Mouse (Mus musculus) MEL (cell line): ENCODE measurements around the gene Rab21. TPM values are rescaled to one million over a fixed set of nuclear protein-coding genes. Genes with fewer than 3 reads are reported as not detected.

Experiments used
- DNase-seq: peaks from one replicate; pipeline ENCODE4 v3.0.0; 2011; ENCODE audit warnings: low read depth, low spot score
- H3K27ac ChIP-seq: 2 replicates; pipeline ENCODE4 v1.5.1; 2012; ENCODE audit warnings: low read depth, mild to moderate bottlenecking, control low read depth, low read length, moderate library complexity; ENCODE audit not compliant: control insufficient read depth
- H3K27me3 ChIP-seq, 2 experiments: fragments of 150-350 bp in 1 of 2; sonication (generic) in 1 of 2; 2 replicates each; pipeline ENCODE4 v1.6.1; 2012; ENCODE audit warnings: low read length in 2 of 2, mild to moderate bottlenecking in 2 of 2, improper control_type of control experiment in 1 of 2, moderate library complexity in 1 of 2; ENCODE audit not compliant: insufficient read depth in 2 of 2, control insufficient read depth in 1 of 2
- H3K36me3 ChIP-seq, 2 experiments: 2 replicates each; pipeline ENCODE4 v1.6.1; 2012 to 2014; ENCODE audit warnings: low read length in 2 of 2, improper control_type of control experiment in 1 of 2, inconsistent platforms in 1 of 2, mild to moderate bottlenecking in 1 of 2; ENCODE audit not compliant: insufficient read depth in 2 of 2, control insufficient read depth in 1 of 2
- H3K4me1 ChIP-seq, 2 experiments: fragments of 150-350 bp in 1 of 2; sonication (generic) in 1 of 2; 2 replicates each; pipeline ENCODE4 v1.6.1; 2012; ENCODE audit warnings: low read length in 2 of 2, improper control_type of control experiment in 1 of 2, mild to moderate bottlenecking in 1 of 2; ENCODE audit not compliant: insufficient read depth in 2 of 2, control insufficient read depth in 1 of 2
- H3K4me3 ChIP-seq, 2 experiments: fragments of 150-350 bp in 1 of 2; sonication (generic) in 1 of 2; 2 replicates each; pipeline ENCODE4 v1.5.1; 2012; ENCODE audit warnings: low read depth in 2 of 2, low read length in 2 of 2, mild to moderate bottlenecking in 2 of 2, moderate library complexity in 2 of 2, control low read depth in 1 of 2, improper control_type of control experiment in 1 of 2; ENCODE audit not compliant: control insufficient read depth in 1 of 2, insufficient read depth in 1 of 2
- H3K79me2 ChIP-seq: 2 replicates; pipeline ENCODE4 v1.6.1; 2012; ENCODE audit warnings: mild to moderate bottlenecking, low read length, moderate library complexity; ENCODE audit not compliant: control insufficient read depth, poor library complexity, insufficient read depth
- H3K9ac ChIP-seq: 2 replicates; pipeline ENCODE4 v1.6.1; 2012; ENCODE audit warnings: low read depth, mild to moderate bottlenecking, control low read depth, low read length, moderate library complexity; ENCODE audit not compliant: control insufficient read depth, poor library complexity, severe bottlenecking
- H3K9me3 ChIP-seq: fragments of 150-350 bp; sonication (generic); replicated peaks from 2 replicates; pipeline ENCODE4 v1.6.1; 2012; ENCODE audit warnings: mild to moderate bottlenecking, low read length, improper control_type of control experiment, moderate library complexity; ENCODE audit not compliant: insufficient read depth
- BHLHE40 ChIP-seq: IDR thresholded peaks from 2 replicates; pipeline ENCODE4 v1.6.1; 2012; ENCODE audit warnings: low read depth, mild to moderate bottlenecking, inconsistent platforms, low read length, improper control_type of control experiment, borderline replicate concordance
- CHD2 ChIP-seq: IDR thresholded peaks from 2 replicates; pipeline ENCODE4 v1.6.1; 2011; ENCODE audit warnings: low read length, improper control_type of control experiment
- ELF1 ChIP-seq: IDR thresholded peaks from 2 replicates; pipeline ENCODE4 v1.6.1; 2014; ENCODE audit warnings: low read depth, mild to moderate bottlenecking, inconsistent platforms, low read length, improper control_type of control experiment, moderate library complexity
- EP300 ChIP-seq, 2 experiments: IDR thresholded peaks; 2 replicates each; pipeline ENCODE4 v1.6.1; 2011; ENCODE audit warnings: improper control_type of control experiment in 2 of 2, low read length in 2 of 2, low read depth in 1 of 2, mild to moderate bottlenecking in 1 of 2
- GABPA ChIP-seq: IDR thresholded peaks from 2 replicates; pipeline ENCODE4 v1.6.1; 2012; ENCODE audit warnings: low read depth, mild to moderate bottlenecking, inconsistent platforms, low read length, improper control_type of control experiment, moderate library complexity
- GATA1 ChIP-seq: IDR thresholded peaks from 2 replicates; pipeline ENCODE4 v1.6.1; 2011; ENCODE audit warnings: low read depth, low read length, improper control_type of control experiment
- JUND ChIP-seq: IDR thresholded peaks from 2 replicates; pipeline ENCODE4 v1.6.1; 2011; ENCODE audit warnings: low read depth, mild to moderate bottlenecking, improper control_type of control experiment, low read length
- KAT2A ChIP-seq: conservative IDR thresholded peaks from 2 replicates; pipeline ENCODE4 v1.6.1; 2012; ENCODE audit warnings: low read depth, low read length, improper control_type of control experiment, inconsistent platforms
- MAFK ChIP-seq: IDR thresholded peaks from 2 replicates; pipeline ENCODE4 v1.6.1; 2011; ENCODE audit warnings: low read depth, mild to moderate bottlenecking, low read length, improper control_type of control experiment, borderline replicate concordance
- MAX ChIP-seq: IDR thresholded peaks from 2 replicates; pipeline ENCODE4 v1.6.1; 2011; ENCODE audit warnings: low read length, improper control_type of control experiment
- MEF2A ChIP-seq: IDR thresholded peaks from 2 replicates; pipeline ENCODE4 v1.6.1; 2014; ENCODE audit warnings: low read depth, mild to moderate bottlenecking, inconsistent platforms, low read length, improper control_type of control experiment; ENCODE audit not compliant: poor library complexity, insufficient replicate concordance, severe bottlenecking; ENCODE audit errors: extremely low read depth
- MYC ChIP-seq: IDR thresholded peaks from 2 replicates; pipeline ENCODE4 v1.6.1; 2011; ENCODE audit warnings: low read depth, mild to moderate bottlenecking, low read length, improper control_type of control experiment, moderate library complexity
- NELFE ChIP-seq: IDR thresholded peaks from 2 replicates; pipeline ENCODE4 v1.6.1; 2011; ENCODE audit warnings: low read depth, low read length, improper control_type of control experiment
- POLR2A ChIP-seq, 2 experiments: IDR thresholded peaks; 2 replicates each; pipeline ENCODE4 v1.6.1; 2011 to 2012; ENCODE audit warnings: low read length in 2 of 2, mild to moderate bottlenecking in 2 of 2, control low read depth in 1 of 2, improper control_type of control experiment in 1 of 2, low read depth in 1 of 2, moderate library complexity in 1 of 2; ENCODE audit not compliant: control insufficient read depth in 1 of 2, insufficient read depth in 1 of 2, poor library complexity in 1 of 2
- POLR2AphosphoS2 ChIP-seq: IDR thresholded peaks from 2 replicates; pipeline ENCODE4 v1.6.1; 2011; ENCODE audit warnings: low read length, improper control_type of control experiment
- POLR2AphosphoS5 ChIP-seq: IDR thresholded peaks from 2 replicates; pipeline ENCODE4 v1.6.1; 2012; ENCODE audit warnings: low read depth, borderline replicate concordance, mild to moderate bottlenecking, inconsistent platforms, low read length, moderate library complexity, mixed read lengths
- RCOR1 ChIP-seq: IDR thresholded peaks from 2 replicates; pipeline ENCODE4 v1.6.1; 2012; ENCODE audit warnings: low read depth, mild to moderate bottlenecking, inconsistent platforms, low read length, improper control_type of control experiment
- SMC3 ChIP-seq: IDR thresholded peaks from 2 replicates; pipeline ENCODE4 v1.6.1; 2011; ENCODE audit warnings: low read depth, low read length, improper control_type of control experiment
- TAL1 ChIP-seq: IDR thresholded peaks from 2 replicates; pipeline ENCODE4 v1.6.1; 2012; ENCODE audit warnings: mild to moderate bottlenecking, inconsistent platforms, low read length, moderate library complexity, mixed read lengths
- TBP ChIP-seq: IDR thresholded peaks from 2 replicates; pipeline ENCODE4 v1.8.0; 2011; ENCODE audit warnings: low read depth, low read length, improper control_type of control experiment
- TCF12 ChIP-seq: IDR thresholded peaks from 2 replicates; pipeline ENCODE4 v1.6.1; 2014; ENCODE audit warnings: low read depth, mild to moderate bottlenecking, inconsistent platforms, low read length, improper control_type of control experiment, moderate library complexity
- UBTF ChIP-seq: IDR thresholded peaks from 2 replicates; pipeline ENCODE4 v1.6.1; 2012; ENCODE audit warnings: low read depth, mild to moderate bottlenecking, inconsistent platforms, low read length, improper control_type of control experiment, moderate library complexity, borderline replicate concordance; ENCODE audit not compliant: insufficient read depth
- USF1 ChIP-seq: IDR thresholded peaks from 2 replicates; pipeline ENCODE4 v1.6.1; 2014; ENCODE audit warnings: low read depth, mild to moderate bottlenecking, inconsistent platforms, low read length, improper control_type of control experiment, moderate library complexity
- USF2 ChIP-seq, 2 experiments: IDR thresholded peaks; 2 replicates each; pipeline ENCODE4 v1.6.1; 2011 to 2012; ENCODE audit warnings: improper control_type of control experiment in 2 of 2, low read length in 2 of 2, borderline replicate concordance in 1 of 2, inconsistent platforms in 1 of 2, low read depth in 1 of 2, mild to moderate bottlenecking in 1 of 2; ENCODE audit not compliant: insufficient read depth in 1 of 2
- ZC3H11A ChIP-seq: IDR thresholded peaks from 2 replicates; pipeline ENCODE4 v1.6.1; 2012; ENCODE audit warnings: low read depth, mild to moderate bottlenecking, inconsistent platforms, low read length, improper control_type of control experiment
- ZKSCAN1 ChIP-seq: IDR thresholded peaks from 2 replicates; pipeline ENCODE4 v1.6.1; 2012; ENCODE audit warnings: low read depth, mild to moderate bottlenecking, inconsistent platforms, low read length, improper control_type of control experiment, moderate library complexity
- ZMIZ1 ChIP-seq: IDR thresholded peaks from 2 replicates; pipeline ENCODE4 v1.6.1; 2012; ENCODE audit warnings: low read depth, mild to moderate bottlenecking, inconsistent platforms, low read length, improper control_type of control experiment, moderate library complexity
- polyA plus RNA-seq, 2 experiments: library from polyadenylated mRNA; stranded (reverse) in 1 of 2; unstranded in 1 of 2; fragments of >175 nt in 1 of 2; fragments of >200 nt in 1 of 2; gene quantifications; 2 replicates each; pipeline versions ENCODE4 v1.2.1 to v1.2.4; 2012; ENCODE audit warnings: low replicate concordance in 2 of 2, low read depth in 1 of 2; ENCODE audit not compliant: insufficient read length in 2 of 2, insufficient read depth in 1 of 2, missing spikeins in 1 of 2
- total RNA-seq: library from RNA; depleted of rRNA; stranded (reverse); fragments of 300-350 nt; gene quantifications from 2 replicates; pipeline ENCODE4 v1.2.3, GENCODE M21; 2012

Gene Rab21
- total and polyA plus RNA-seq, 3 experiments: 12.9 to 31.5 (median 20.9) TPM

DNA sequence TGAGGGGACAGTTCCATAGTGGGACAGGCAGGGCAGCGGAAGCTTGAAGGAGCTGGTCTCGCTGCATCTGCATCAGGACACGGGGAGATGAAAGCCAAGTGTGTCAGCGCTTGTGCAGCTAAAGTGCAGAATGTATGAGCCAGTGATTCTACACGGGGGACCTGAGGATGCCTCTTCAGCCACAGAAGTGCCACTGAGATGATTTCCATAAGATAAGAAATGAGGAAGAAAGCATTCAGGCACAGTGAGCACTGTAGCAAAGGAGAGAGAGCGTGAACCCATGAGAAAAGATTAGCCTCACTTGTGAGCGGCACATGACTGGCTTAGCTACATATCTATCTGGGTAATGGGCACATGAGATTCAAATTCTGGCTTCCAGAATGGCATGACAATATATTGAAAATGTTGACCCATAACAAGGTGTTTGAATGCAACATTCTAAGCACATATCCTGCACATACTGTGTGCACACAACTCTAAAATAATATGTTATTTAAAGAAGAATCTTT is 24.5 kb upstream of the Rab21 start:
- Histone ChIP-seq H3K36me3 (peaks cover 0 to 7% of the 10 kb centered on the region in 2 experiments; a peak in 2 of 4 replicates), H3K4me1 (peaks cover 0 to 3% of the 10 kb centered on the region in 2 experiments; a peak in 1 of 4 replicates)
- TF ChIP-seq TBP: no peak
- TF ChIP-seq POLR2AphosphoS5: no peak
- 0 out of 2 replicates have a peak, but pooled peaks have one; percentile 34 for TF ChIP-seq GATA1
- no peak for TF ChIP-seq POLR2AphosphoS2
- TF ChIP-seq GABPA: no peak
- TF ChIP-seq MAX: no peak
- TF ChIP-seq MAFK: no peak
- TF ChIP-seq BHLHE40: peak; percentile 89; the same call in 1 of the 2 replicates
- TF ChIP-seq MEF2A: no peak
- no peak for TF ChIP-seq ELF1
- peak; percentile 74 for TF ChIP-seq USF1
- TF ChIP-seq MYC: no peak
- no peak for TF ChIP-seq EP300 (IDR thresholded peaks at IDR 0.05; ENCODE audit: low read depth in 1 of 2, low read length in 2 of 2)
- TF ChIP-seq SMC3: no peak
- no peak for TF ChIP-seq KAT2A
- TF ChIP-seq CHD2: no peak
- TF ChIP-seq RCOR1: no peak
- TF ChIP-seq ZKSCAN1: no peak
- TF ChIP-seq JUND: no peak
- no peak for TF ChIP-seq ZC3H11A
- TF ChIP-seq TAL1: no peak
- no peak for TF ChIP-seq POLR2A (IDR thresholded peaks at IDR 0.05; ENCODE audit: control insufficient read depth in 1 of 2, insufficient read depth in 1 of 2, low read depth in 1 of 2, low read length in 2 of 2, poor library complexity in 1 of 2)

DNA sequence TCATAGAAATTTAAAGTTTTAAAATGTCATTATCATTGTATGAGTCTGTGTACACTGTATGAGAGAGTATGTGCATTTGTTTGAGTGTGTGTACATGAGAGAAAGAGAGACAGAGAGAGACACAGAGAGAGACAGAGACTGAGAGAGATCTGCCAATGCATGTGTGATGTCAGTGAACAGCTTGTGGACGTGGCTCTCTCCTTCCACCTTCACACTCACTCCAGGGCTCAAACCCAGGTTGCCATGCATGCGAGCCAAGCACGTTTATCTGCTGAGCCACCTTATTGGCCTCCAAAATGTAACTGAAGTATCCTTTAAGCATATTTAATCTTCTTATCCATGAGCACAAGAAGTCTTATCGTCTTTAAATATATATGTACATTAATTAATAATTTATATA is 21.5 kb upstream of the Rab21 start:
- no peak overlapping the region for H3K27ac ChIP-seq
- peaks cover 0 to 2% of the 10 kb centered on the region in 2 experiments; a peak in 1 of 4 replicates for H3K36me3 ChIP-seq
- H3K27me3 ChIP-seq: no peaks in the 10 kb centered on the region
- no peak for TF ChIP-seq KAT2A
- TF ChIP-seq TBP: no peak
- no peak for TF ChIP-seq EP300 (IDR thresholded peaks at IDR 0.05; ENCODE audit: low read depth in 1 of 2, low read length in 2 of 2)
- TF ChIP-seq MAX: no peak
- TF ChIP-seq TAL1: no peak
- no peak for TF ChIP-seq ZKSCAN1
- no peak for TF ChIP-seq ZMIZ1
- TF ChIP-seq NELFE: no peak
- TF ChIP-seq ZC3H11A: no peak
- no peak for TF ChIP-seq POLR2AphosphoS5
- no peak for TF ChIP-seq POLR2A (IDR thresholded peaks at IDR 0.05; ENCODE audit: control insufficient read depth in 1 of 2, insufficient read depth in 1 of 2, low read depth in 1 of 2, low read length in 2 of 2, poor library complexity in 1 of 2)
- no peak for TF ChIP-seq USF2 (IDR thresholded peaks at IDR 0.05; ENCODE audit: borderline replicate concordance in 1 of 2, insufficient read depth in 1 of 2, low read depth in 1 of 2, low read length in 2 of 2)
- TF ChIP-seq TCF12: no peak
- no peak for TF ChIP-seq UBTF
- TF ChIP-seq USF1: no peak
- TF ChIP-seq, all 39 proteins: peak for 0
- no peak for DNase-seq
- H3K4me1 ChIP-seq: peaks cover 0 to 3% of the 10 kb centered on the region in 2 experiments; a peak in 1 of 4 replicates
- no peak overlapping the region for H3K4me3 ChIP-seq
- H3K79me2 ChIP-seq: no peaks in the 10 kb centered on the region
- no peak overlapping the region for H3K9ac ChIP-seq
- no peaks in the 10 kb centered on the region for H3K9me3 ChIP-seq

More for the DNA sequence above, 24.5 kb upstream of the Rab21 start:
- DNase-seq: peak; percentile 56
- Histone ChIP-seq H3K9me3 (no peaks in the 10 kb centered on the region), H3K27ac (no peak overlapping the region), H3K4me3 (no peak overlapping the region), H3K9ac (no peak overlapping the region), H3K79me2 (no peaks in the 10 kb centered on the region), H3K27me3 (no peaks in the 10 kb centered on the region)
